Mouse (Mus musculus) hindbrain, embryonic 15.5 days (tissue): ENCODE results near the gene Ankrd12. TPM values are rescaled to one million over a fixed set of nuclear protein-coding genes. Genes with fewer than 3 reads are reported as not detected.

Source experiments
- ATAC-seq: fragments of 200-750 bp; cut with Nextera tagmentation; 2 replicates; pipeline ENCODE4 v1.8.0; 2017; ENCODE audit warnings: low read depth, moderate number of reproducible peaks, moderate TSS enrichment; ENCODE audit not compliant: low FRiP score
- H3K27ac ChIP-seq: fragments of 300-500 bp; sonication (generic); replicated peaks from 2 replicates; pipeline ENCODE4 v1.5.1; 2015; ENCODE audit warnings: mild to moderate bottlenecking, inconsistent platforms
- H3K27me3 ChIP-seq: fragments of 300-500 bp; sonication (generic); 2 replicates; pipeline ENCODE4 v1.6.1; 2015; ENCODE audit warnings: control low read depth, inconsistent platforms
- H3K36me3 ChIP-seq: fragments of 300-500 bp; sonication (generic); 2 replicates; pipeline ENCODE4 v1.6.1; 2015; ENCODE audit warnings: control low read depth, inconsistent platforms
- H3K4me1 ChIP-seq: fragments of 300-500 bp; sonication (generic); replicated peaks from 2 replicates; pipeline ENCODE4 v1.6.1; 2015; ENCODE audit warnings: control low read depth, inconsistent platforms
- H3K4me2 ChIP-seq: fragments of 300-500 bp; sonication (generic); 2 replicates; pipeline ENCODE4 v1.6.1; 2015; ENCODE audit warnings: moderate library complexity, mild to moderate bottlenecking, inconsistent platforms
- H3K4me3 ChIP-seq: fragments of 300-500 bp; sonication (generic); 2 replicates; pipeline ENCODE4 v1.5.1; 2015; ENCODE audit warnings: mild to moderate bottlenecking, inconsistent platforms
- H3K9ac ChIP-seq: fragments of 300-500 bp; sonication (generic); 2 replicates; pipeline ENCODE4 v1.6.1; 2015; ENCODE audit warnings: inconsistent platforms
- H3K9me3 ChIP-seq: fragments of 300-500 bp; sonication (generic); 2 replicates; pipeline ENCODE4 v1.6.1; 2016; ENCODE audit warnings: control low read depth, inconsistent platforms
- WGBS: fragments of 180-500 bp; shearing (Covaris S2); methylation state at CpG from one replicate; pipeline ENCODE4 v1.1.7; 2015; 5-methylcytosine and 5-hydroxymethylcytosine counted together
- polyA plus RNA-seq: library from polyadenylated mRNA; unstranded; fragments of >200 nt; fragmentation: Nextera tagmentation; extraction: Ambion mirVana; gene quantifications from 2 replicates; pipeline ENCODE4 v1.2.1, GENCODE M21; 2015

Ankrd12 gene
- polyA plus RNA-seq, 1 experiment from 2014 or later = 154 TPM

GRCm38 (mm10) chr17:65940221-65940620 lies 136.7 kb downstream of the Ankrd12 start:
- no peak overlapping the region for H3K27ac ChIP-seq
- no peak overlapping the region for H3K4me3 ChIP-seq
- ATAC-seq = no peak
- H3K9me3 ChIP-seq = no peaks in the 10 kb centered on the region
- no peak overlapping the region for H3K4me2 ChIP-seq
- no peaks in the 10 kb centered on the region for H3K27me3 ChIP-seq
- peaks cover 20% of the 10 kb centered on the region; the same call in 1 of the 2 replicates for H3K36me3 ChIP-seq
- no peak overlapping the region for H3K9ac ChIP-seq
- 57% methylated on average over 12 of the region's 12 CpGs for whole genome bisulfite sequencing
- H3K4me1 ChIP-seq = peaks cover 5% of the 10 kb centered on the region; the same call in 1 of the 2 replicates

GRCm38 (mm10) chr17:65939461-65940192 lies 137.3 kb downstream of the Ankrd12 start:
- Histone ChIP-seq H3K27me3 (no peaks in the 10 kb centered on the region), H3K9ac (no peak overlapping the region), H3K9me3 (no peaks in the 10 kb centered on the region), H3K4me1 (peaks cover 5% of the 10 kb centered on the region; the same call in 1 of the 2 replicates), H3K36me3 (peaks cover 19% of the 10 kb centered on the region; the same call in 1 of the 2 replicates), H3K27ac (no peak overlapping the region), H3K4me3 (no peak overlapping the region), H3K4me2 (no peak overlapping the region)
- no peak for ATAC-seq
- 61% methylated on average over 14 of the region's 14 CpGs for WGBS

GRCm38 (mm10) chr17:65937671-65938070 lies 139.2 kb downstream of the Ankrd12 start:
- H3K4me2 ChIP-seq = no peak overlapping the region

GRCm38 (mm10) chr17:65933741-65934140 lies 143.1 kb downstream of the Ankrd12 start:
- Histone ChIP-seq H3K4me2 (no peak overlapping the region), H3K36me3 (peaks cover 35% of the 10 kb centered on the region), H3K4me3 (no peak overlapping the region), H3K27me3 (no peaks in the 10 kb centered on the region), H3K27ac (no peak overlapping the region), H3K9me3 (no peaks in the 10 kb centered on the region), H3K9ac (no peak overlapping the region), H3K4me1 (0 out of 2 replicates have a peak, but pooled peaks cover 4% of the 10 kb centered on the region)
- no peak for ATAC-seq
- WGBS = 98% methylated on average over 2 of the region's 2 CpGs

More at GRCm38 (mm10) chr17:65937671-65938070, 139.2 kb downstream of the Ankrd12 start:
- H3K4me3 ChIP-seq = no peak overlapping the region
- H3K27me3 ChIP-seq = no peaks in the 10 kb centered on the region
- H3K9ac ChIP-seq = no peak overlapping the region
- ATAC-seq = no peak
- H3K27ac ChIP-seq = no peak overlapping the region
- 88% methylated on average over 9 of the region's 9 CpGs for WGBS
- H3K9me3 ChIP-seq = no peaks in the 10 kb centered on the region
- peaks cover 5% of the 10 kb centered on the region; the same call in 1 of the 2 replicates for H3K4me1 ChIP-seq
- H3K36me3 ChIP-seq = peaks cover 30% of the 10 kb centered on the region

GRCm38 (mm10) chr17:65931525-65931924 lies 145.4 kb downstream of the Ankrd12 start:
- peaks cover 41% of the 10 kb centered on the region for H3K36me3 ChIP-seq
- H3K9ac ChIP-seq = no peak overlapping the region
- 44% methylated on average over 6 of the region's 6 CpGs for WGBS
- H3K27ac ChIP-seq = no peak overlapping the region
- no peak overlapping the region for H3K4me3 ChIP-seq
- ATAC-seq = peak; percentile 48; the same call in 1 of the 2 replicates
- H3K27me3 ChIP-seq = no peaks in the 10 kb centered on the region
- no peaks in the 10 kb centered on the region for H3K9me3 ChIP-seq
- H3K4me2 ChIP-seq = no peak overlapping the region
- H3K4me1 ChIP-seq = 0 out of 2 replicates have a peak, but pooled peaks cover 4% of the 10 kb centered on the region

- no peaks in the 10 kb centered on the region for H3K27me3 ChIP-seq
- H3K36me3 ChIP-seq = peaks cover 41% of the 10 kb centered on the region
- H3K9me3 ChIP-seq = no peaks in the 10 kb centered on the region
- no peak for ATAC-seq
- H3K4me1 ChIP-seq = 0 out of 2 replicates have a peak, but pooled peaks cover 4% of the 10 kb centered on the region
- no peak overlapping the region for H3K4me3 ChIP-seq
- H3K9ac ChIP-seq = no peak overlapping the region
- H3K4me2 ChIP-seq = no peak overlapping the region
- WGBS = 79% methylated on average over 6 of the region's 6 CpGs
- H3K27ac ChIP-seq = no peak overlapping the region
Observed at GRCm38 (mm10) chr17:65930960-65931359, 145.9 kb downstream of the Ankrd12 start.

GRCm38 (mm10) chr17:65930158-65930826 lies 146.6 kb downstream of the Ankrd12 start:
- ATAC-seq = no peak
- Histone ChIP-seq H3K9me3 (no peaks in the 10 kb centered on the region), H3K27me3 (no peaks in the 10 kb centered on the region), H3K9ac (no peak overlapping the region), H3K27ac (no peak overlapping the region), H3K4me2 (no peak overlapping the region), H3K4me3 (no peak overlapping the region), H3K36me3 (peaks cover 44% of the 10 kb centered on the region), H3K4me1 (0 out of 2 replicates have a peak, but pooled peaks cover 4% of the 10 kb centered on the region)
- WGBS = 85% methylated on average over 7 of the region's 7 CpGs

- 0 out of 2 replicates have a peak, but pooled peaks cover 4% of the 10 kb centered on the region for H3K4me1 ChIP-seq
- peaks cover 50% of the 10 kb centered on the region for H3K36me3 ChIP-seq
- no peak overlapping the region for H3K4me3 ChIP-seq
- H3K27me3 ChIP-seq = no peaks in the 10 kb centered on the region
- H3K4me2 ChIP-seq = no peak overlapping the region
- H3K9me3 ChIP-seq = no peaks in the 10 kb centered on the region
- H3K27ac ChIP-seq = no peak overlapping the region
- ATAC-seq = no peak
- WGBS = 89% methylated on average over 22 of the region's 22 CpGs
- H3K9ac ChIP-seq = no peak overlapping the region
Observed at GRCm38 (mm10) chr17:65929319-65929978, 147.4 kb downstream of the Ankrd12 start.

- Histone ChIP-seq H3K27ac (no peak overlapping the region), H3K9ac (no peak overlapping the region), H3K4me2 (no peak overlapping the region), H3K4me3 (no peak overlapping the region), H3K9me3 (no peaks in the 10 kb centered on the region), H3K27me3 (no peaks in the 10 kb centered on the region), H3K36me3 (peaks cover 53% of the 10 kb centered on the region), H3K4me1 (0 out of 2 replicates have a peak, but pooled peaks cover 4% of the 10 kb centered on the region)
- 63% methylated on average over 4 of the region's 4 CpGs for WGBS
- ATAC-seq = no peak
Observed at GRCm38 (mm10) chr17:65927077-65927476, 149.8 kb downstream of the Ankrd12 start.

GRCm38 (mm10) chr17:65924218-65924617 lies 152.7 kb downstream of the Ankrd12 start:
- Histone ChIP-seq H3K4me3 (no peak overlapping the region), H3K4me2 (no peak overlapping the region), H3K4me1 (no peaks in the 10 kb centered on the region), H3K36me3 (peaks cover 55% of the 10 kb centered on the region), H3K27ac (no peak overlapping the region), H3K9me3 (no peaks in the 10 kb centered on the region), H3K9ac (no peak overlapping the region), H3K27me3 (no peaks in the 10 kb centered on the region)
- WGBS = 78% methylated on average over 5 of the region's 5 CpGs
- no peak for ATAC-seq

- no peak overlapping the region for H3K9ac ChIP-seq
- H3K36me3 ChIP-seq = peaks cover 43% of the 10 kb centered on the region
- no peaks in the 10 kb centered on the region for H3K9me3 ChIP-seq
- no peak overlapping the region for H3K4me3 ChIP-seq
- no peaks in the 10 kb centered on the region for H3K27me3 ChIP-seq
- H3K27ac ChIP-seq = no peak overlapping the region
- no peak overlapping the region for H3K4me2 ChIP-seq
- WGBS = 83% methylated on average over 6 of the region's 6 CpGs
- ATAC-seq = no peak
- H3K4me1 ChIP-seq = no peaks in the 10 kb centered on the region
Observed at GRCm38 (mm10) chr17:65921975-65922374, 154.9 kb downstream of the Ankrd12 start.

- ATAC-seq = no peak
- Histone ChIP-seq H3K4me3 (no peak overlapping the region), H3K27me3 (no peaks in the 10 kb centered on the region), H3K9me3 (no peaks in the 10 kb centered on the region), H3K9ac (no peak overlapping the region), H3K4me2 (no peak overlapping the region), H3K36me3 (peaks cover 19% of the 10 kb centered on the region), H3K27ac (no peak overlapping the region), H3K4me1 (0 out of 2 replicates have a peak, but pooled peaks cover 4% of the 10 kb centered on the region)
- WGBS = 85% methylated on average over 3 of the region's 3 CpGs
Observed at GRCm38 (mm10) chr17:65919235-65919634, 157.7 kb downstream of the Ankrd12 start.
